ENCODE assay signal across 13 mouse cellular contexts in the genomic region with DNA sequence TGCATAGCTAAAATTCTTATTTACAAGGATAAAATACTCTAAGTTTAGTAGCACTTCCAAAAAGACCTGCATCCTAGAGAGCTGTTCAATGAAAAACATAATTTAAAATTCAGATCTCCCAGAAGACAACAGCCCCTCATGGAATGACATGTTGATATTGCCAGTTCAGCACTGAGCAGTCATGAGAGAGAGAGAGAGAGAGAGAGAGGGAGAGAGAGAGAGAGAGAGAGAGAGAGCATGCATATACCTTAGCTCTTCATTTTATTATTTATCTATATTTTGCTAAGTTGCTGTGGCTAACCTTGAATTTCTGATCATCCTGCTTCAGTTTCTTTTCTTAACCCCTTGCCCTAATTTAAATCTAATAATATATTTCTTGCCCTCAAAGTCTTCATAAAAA.
"Had no signal": no experiment of that assay in that cellular context is flagged by ENCODE, and none has a peak within 500 bp of the region (broad histone marks: within the 10 kb centered on the region; RNA-seq: fewer than 3 reads in every experiment).

No protein-coding gene starts in this region.

- DNase-seq: layer of hippocampus, adult 9-11 months; lung, adult 2 months; lung, postnatal 14 days; thymus, adult 2 months; thymus, postnatal 14 days; thymus, postnatal 4 days had no signal

- H3K27me3 ChIP-seq: limb, embryonic 12.5 days; limb, embryonic 15.5 days; midbrain, embryonic 12.5 days; midbrain, embryonic 15.5 days; neural tube, embryonic 12.5 days; neural tube, embryonic 15.5 days had no signal

- H3K9ac ChIP-seq: limb, embryonic 12.5 days; limb, embryonic 15.5 days; midbrain, embryonic 12.5 days; midbrain, embryonic 15.5 days; neural tube, embryonic 12.5 days; neural tube, embryonic 15.5 days had no signal

- H3K4me2 ChIP-seq: limb, embryonic 12.5 days; limb, embryonic 15.5 days; midbrain, embryonic 12.5 days; midbrain, embryonic 15.5 days; neural tube, embryonic 12.5 days; neural tube, embryonic 15.5 days had no signal

- H3K27ac ChIP-seq: limb, embryonic 12.5 days; limb, embryonic 15.5 days; neural tube, embryonic 12.5 days; neural tube, embryonic 15.5 days had no signal

- H3K4me3 ChIP-seq: layer of hippocampus, adult 2 months; limb, embryonic 12.5 days; limb, embryonic 15.5 days; midbrain, embryonic 12.5 days; midbrain, embryonic 15.5 days; neural tube, embryonic 12.5 days; neural tube, embryonic 15.5 days had no signal

- H3K4me1 ChIP-seq: limb, embryonic 12.5 days; limb, embryonic 15.5 days had no signal

- H3K9me3 ChIP-seq: limb, embryonic 12.5 days; limb, embryonic 15.5 days; midbrain, embryonic 12.5 days; midbrain, embryonic 15.5 days; neural tube, embryonic 12.5 days; neural tube, embryonic 15.5 days had no signal
